Mouse (Mus musculus) midbrain, embryonic 11.5 days (tissue): ENCODE measurements around the gene Bbs2. TPM values are rescaled to one million over a fixed set of nuclear protein-coding genes. Genes with fewer than 3 reads are reported as not detected.
"Not testable (repeated sequence)": the region's sequence is repeated elsewhere in the genome, so short reads cannot be mapped to it uniquely, and the experiment has no call there.

ENCODE experiments used
- ATAC-seq: fragments of 200-750 bp; cut with Nextera tagmentation; 2 replicates; pipeline ENCODE4 v1.8.0; 2017; ENCODE audit warnings: moderate TSS enrichment, moderate library complexity; ENCODE audit not compliant: low FRiP score
- DNase-seq: peaks from one replicate; pipeline ENCODE4 v3.0.0; 2015; ENCODE audit warnings: low spot score; ENCODE audit errors: missing footprints
- H3K27ac ChIP-seq: fragments of 300-500 bp; sonication (generic); 2 replicates; pipeline ENCODE4 v1.5.1; 2014; ENCODE audit warnings: low read depth, low read length
- H3K27me3 ChIP-seq: fragments of 300-500 bp; sonication (generic); 2 replicates; pipeline ENCODE4 v1.6.1; 2014; ENCODE audit warnings: mild to moderate bottlenecking, low read length, moderate library complexity, mixed read lengths; ENCODE audit not compliant: control insufficient read depth, insufficient read depth
- H3K36me3 ChIP-seq: fragments of 300-500 bp; sonication (generic); 2 replicates; pipeline ENCODE4 v1.6.1; 2014; ENCODE audit warnings: mild to moderate bottlenecking, low read length, moderate library complexity, mixed read lengths; ENCODE audit not compliant: control insufficient read depth, insufficient read depth
- H3K4me1 ChIP-seq: fragments of 300-500 bp; sonication (generic); 2 replicates; pipeline ENCODE4 v1.6.1; 2014; ENCODE audit warnings: low read length; ENCODE audit not compliant: control insufficient read depth, insufficient read depth
- H3K4me2 ChIP-seq: fragments of 300-500 bp; sonication (generic); 2 replicates; pipeline ENCODE4 v1.6.1; 2014; ENCODE audit warnings: mild to moderate bottlenecking, moderate library complexity
- H3K4me3 ChIP-seq: fragments of 300-500 bp; sonication (generic); 2 replicates; pipeline ENCODE4 v1.5.1; 2014; ENCODE audit warnings: low read depth, low read length
- H3K9ac ChIP-seq: fragments of 300-500 bp; sonication (generic); 2 replicates; pipeline ENCODE4 v1.6.1; 2014; ENCODE audit warnings: low read length
- H3K9me3 ChIP-seq: fragments of 300-500 bp; sonication (generic); 2 replicates; pipeline ENCODE4 v1.6.1; 2016; ENCODE audit warnings: low read length; ENCODE audit not compliant: control insufficient read depth
- WGBS: fragments of 180-500 bp; shearing (Covaris S2); extraction: QIAGEN DNeasy Blood & Tissue Kit; methylation state at CpG from one replicate; pipeline ENCODE4 v1.1.7; 2014; 5-methylcytosine and 5-hydroxymethylcytosine counted together
- polyA plus RNA-seq: library from polyadenylated mRNA; unstranded; fragments of >200 nt; fragmentation: Nextera tagmentation; extraction: Ambion mirVana; gene quantifications from 2 replicates; pipeline ENCODE4 v1.2.1, GENCODE M21; 2014

Bbs2 gene
- polyA plus RNA-seq, 1 experiment from 2014 or later = 21.3 TPM

DNA sequence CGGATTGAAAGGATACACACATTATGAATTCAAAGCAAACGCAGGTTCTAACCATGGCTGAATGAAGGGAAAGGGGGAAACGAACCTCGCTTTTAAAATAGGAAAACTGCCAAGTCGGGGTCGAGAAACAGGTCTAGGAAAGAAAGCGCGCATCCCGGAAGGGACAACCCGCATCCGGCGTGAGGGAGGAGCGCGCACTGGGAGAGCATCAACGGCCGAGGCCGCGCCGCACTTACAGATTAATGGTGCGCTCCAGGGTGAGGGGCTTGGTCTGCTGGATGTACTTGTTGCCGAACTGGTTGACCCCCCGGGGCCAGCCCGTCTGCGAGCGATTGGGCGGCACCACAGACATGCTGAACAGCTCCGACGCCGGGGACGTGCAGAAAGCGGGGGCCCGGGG is 62.2 kb downstream of the Bbs2 start:
- Histone ChIP-seq H3K4me1 (peaks cover 31% of the 10 kb centered on the region), H3K4me3 (peak overlapping the region; percentile 75), H3K27ac (peak overlapping the region; percentile 35; the same call in 1 of the 2 replicates), H3K9ac (peak overlapping the region; percentile 77), H3K4me2 (peak overlapping the region; percentile 85)
- ATAC-seq (peak; percentile 91), DNase-seq (peak; percentile 94)
- WGBS = under 1% methylated on average over 22 of the region's 32 CpGs
- not testable (repeated sequence) for H3K9me3 ChIP-seq, H3K36me3 ChIP-seq, H3K27me3 ChIP-seq

DNA sequence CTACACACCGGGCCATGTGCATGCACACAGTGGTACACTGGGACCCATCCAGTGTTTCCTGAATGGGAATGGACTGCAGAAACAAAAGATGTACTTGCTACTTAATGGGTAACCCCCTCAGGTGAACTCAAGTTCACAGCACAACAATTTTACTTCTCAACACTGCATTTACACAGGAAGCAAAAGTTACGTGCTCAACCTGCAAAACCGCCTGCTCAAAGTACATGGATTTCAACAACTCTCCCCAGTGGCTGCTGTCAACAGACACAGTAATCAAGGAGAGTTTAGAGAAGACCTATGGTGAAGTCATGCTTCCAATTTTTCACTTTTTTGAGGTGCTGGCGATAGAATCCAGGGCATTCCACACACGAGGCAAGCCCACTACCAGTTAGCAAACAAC is 63.5 kb downstream of the Bbs2 start:
- peak overlapping the region; percentile 75 for H3K4me3 ChIP-seq
- H3K27ac ChIP-seq = no peak overlapping the region
- H3K9ac ChIP-seq = peak overlapping the region; percentile 25
- ATAC-seq = no peak
- WGBS = 75% methylated on average over 5 of the region's 5 CpGs
- H3K36me3 ChIP-seq = 0 out of 2 replicates have a peak, but pooled peaks cover 2% of the 10 kb centered on the region
- DNase-seq = no peak
- H3K4me2 ChIP-seq = peak overlapping the region; percentile 85
- no peaks in the 10 kb centered on the region for H3K9me3 ChIP-seq
- peaks cover 31% of the 10 kb centered on the region for H3K4me1 ChIP-seq
- no peaks in the 10 kb centered on the region for H3K27me3 ChIP-seq

DNA sequence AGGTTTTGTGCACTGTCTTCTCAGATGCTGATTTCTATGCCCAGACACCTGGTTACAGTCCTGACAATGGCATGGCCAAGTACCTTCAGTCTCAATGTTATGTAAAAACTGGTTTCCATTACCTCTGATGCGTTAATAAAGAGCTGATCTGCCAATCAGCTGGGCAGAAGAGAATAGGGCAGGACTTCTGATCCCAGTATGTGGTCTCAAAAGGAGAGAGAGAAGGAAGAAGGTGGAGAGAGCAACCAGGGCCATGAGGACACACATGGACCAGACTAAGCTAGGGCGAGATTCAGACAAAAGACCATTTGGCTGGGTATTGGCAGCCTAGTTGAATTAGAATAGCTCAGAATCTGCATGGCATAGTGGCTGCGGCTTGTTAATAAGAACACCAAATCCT is 65.1 kb downstream of the Bbs2 start:
- H3K4me1 ChIP-seq = peaks cover 31% of the 10 kb centered on the region
- H3K9ac ChIP-seq = no peak overlapping the region
- H3K27me3 ChIP-seq = no peaks in the 10 kb centered on the region
- peaks cover 12% of the 10 kb centered on the region; the same call in 1 of the 2 replicates for H3K36me3 ChIP-seq
- no peak for DNase-seq
- H3K9me3 ChIP-seq = no peaks in the 10 kb centered on the region
- no peak overlapping the region for H3K27ac ChIP-seq
- peak overlapping the region; percentile 15; the same call in 1 of the 2 replicates for H3K4me2 ChIP-seq
- WGBS = 48% methylated on average over 3 of the region's 3 CpGs
- no peak for ATAC-seq
- H3K4me3 ChIP-seq = no peak overlapping the region

DNA sequence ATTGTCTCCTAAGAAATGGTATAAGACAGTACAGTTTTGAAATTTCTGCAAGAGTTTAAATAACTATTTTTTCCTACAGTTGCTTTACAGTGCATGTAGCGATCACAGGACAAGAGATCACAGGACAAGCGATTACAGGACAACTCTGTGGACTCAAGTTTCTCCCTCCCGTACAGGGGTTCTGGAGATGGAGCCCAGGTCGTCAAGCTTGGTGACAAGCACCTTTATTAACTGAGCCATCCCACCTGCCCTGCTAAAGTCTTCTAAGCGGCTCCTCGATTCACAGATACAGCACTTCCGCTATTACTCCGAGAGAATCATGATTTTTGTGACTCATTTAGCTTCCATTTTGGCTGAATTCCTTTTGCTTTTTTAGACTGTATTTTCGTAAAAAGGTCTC is 69.0 kb downstream of the Bbs2 start:
- 95% methylated on average over 9 of the region's 9 CpGs for WGBS
- ATAC-seq = no peak
- no peak for DNase-seq
- H3K9ac ChIP-seq = no peak overlapping the region
- no peaks in the 10 kb centered on the region for H3K27me3 ChIP-seq
- H3K36me3 ChIP-seq = peaks cover 20% of the 10 kb centered on the region; the same call in 1 of the 2 replicates
- H3K27ac ChIP-seq = no peak overlapping the region
- no peak overlapping the region for H3K4me3 ChIP-seq
- no peaks in the 10 kb centered on the region for H3K9me3 ChIP-seq
- H3K4me2 ChIP-seq = no peak overlapping the region
- H3K4me1 ChIP-seq = peaks cover 14% of the 10 kb centered on the region

DNA sequence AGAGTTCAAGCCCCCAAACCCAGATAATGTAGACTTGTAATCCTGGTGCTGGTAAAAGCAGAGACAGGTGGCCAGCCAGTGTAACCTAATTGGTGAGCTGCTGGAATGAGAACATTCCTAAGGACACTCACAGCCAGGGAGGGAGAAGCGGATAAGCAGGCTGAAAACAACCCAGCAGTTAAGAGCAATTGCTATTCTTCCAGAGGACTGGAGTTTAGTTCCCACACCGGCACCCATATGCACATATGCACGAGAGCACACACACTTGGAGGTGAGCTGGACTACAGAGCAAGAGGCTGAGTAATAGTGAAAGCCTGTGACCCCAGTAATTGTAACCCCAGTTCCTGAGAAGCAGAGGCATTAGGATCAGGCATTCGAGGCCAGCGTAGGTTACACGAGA is 74.8 kb downstream of the Bbs2 start:
- Histone ChIP-seq H3K4me1 (no peaks in the 10 kb centered on the region), H3K4me2 (no peak overlapping the region), H3K9me3 (no peaks in the 10 kb centered on the region), H3K4me3 (no peak overlapping the region), H3K27me3 (no peaks in the 10 kb centered on the region), H3K27ac (no peak overlapping the region), H3K36me3 (peaks cover 23% of the 10 kb centered on the region), H3K9ac (no peak overlapping the region)
- WGBS = 95% methylated on average over 6 of the region's 6 CpGs
- DNase-seq (no peak), ATAC-seq (no peak)

Other genes with a start within 250 kb of the Bbs2 start
- 56.8 and 64.7 TPM in 2 replicates for gene Amfr, start 86.1 kb downstream of the Bbs2 start, polyA plus RNA-seq
- gene Nudt21, start 61.9 kb downstream of the Bbs2 start, polyA plus RNA-seq = 198 and 200 TPM in 2 replicates
- gene Ogfod1, start 61.7 kb downstream of the Bbs2 start, polyA plus RNA-seq = 11.1 and 11.6 TPM in 2 replicates
- not detected in 2 replicates for gene Mt4, start 38.3 kb upstream of the Bbs2 start, polyA plus RNA-seq
- 8.5 and 12.0 TPM in 2 replicates for gene Mt3, start 53.7 kb upstream of the Bbs2 start, polyA plus RNA-seq
- 22.9 and 29.8 TPM in 2 replicates for gene Mt2, start 73.7 kb upstream of the Bbs2 start, polyA plus RNA-seq
- 87.0 and 94.1 TPM in 2 replicates for gene Mt1, start 80.2 kb upstream of the Bbs2 start, polyA plus RNA-seq
- gene Nup93, start 115.6 kb upstream of the Bbs2 start, polyA plus RNA-seq = 118 and 121 TPM in 2 replicates
- not detected in 2 replicates for gene Slc12a3, start 230.3 kb upstream of the Bbs2 start, polyA plus RNA-seq